Comparison of ENCODE assay signal across 14 mouse cellular contexts in the genomic region with DNA sequence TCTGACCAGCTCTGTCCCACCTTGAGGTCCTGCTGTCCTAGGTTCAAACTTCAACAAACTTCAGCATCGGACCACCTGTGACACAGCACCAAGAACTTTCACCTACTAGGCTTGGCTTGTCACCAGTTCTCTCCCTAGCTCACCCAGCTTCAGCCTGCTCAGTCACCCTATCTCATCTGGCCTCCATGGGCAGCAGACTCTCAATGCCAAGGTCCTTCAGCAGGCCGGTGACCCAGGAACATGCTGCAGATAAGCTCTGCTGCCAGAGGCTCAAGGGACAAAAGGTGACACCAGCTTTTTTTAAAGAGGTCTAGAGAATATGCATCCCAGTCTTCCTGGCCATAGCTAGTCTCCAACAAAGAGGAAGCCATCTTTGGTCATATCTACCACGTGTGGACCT. TPM values are rescaled to one million over a fixed set of nuclear protein-coding genes. Genes with fewer than 3 reads are reported as not detected.
"Had no signal": no experiment of that assay in that cellular context is flagged by ENCODE, and none has a peak within 500 bp of the region (broad histone marks: within the 10 kb centered on the region; RNA-seq: fewer than 3 reads in every experiment).

No protein-coding gene starts in this region.

- DNase-seq: kidney, postnatal 10 days; kidney, postnatal 4 days; left cerebral cortex, postnatal 4 days; lung, embryonic 14.5 days; lung, postnatal 10 days; lung, postnatal 4 days; midbrain, embryonic 14.5 days; retina, postnatal 1 day; right cerebral cortex, postnatal 4 days; spleen, adult 18-20 months; thymus, adult 18-20 months; thymus, postnatal 14 days had no signal

RNA-seq across cellular contexts. Expression of a gene that starts 48.5 kb away (rescaled TPM):
- total RNA-seq: megakaryocyte, adult 5-6 weeks had no signal
- polyA plus RNA-seq: myocyte had no signal
